Mouse (Mus musculus) kidney, postnatal 0 days (tissue): Measurements from ENCODE around the gene Cage1. TPM values are rescaled to one million over a fixed set of nuclear protein-coding genes. Genes with fewer than 3 reads are reported as not detected.

Experiments used
- ATAC-seq: fragments of 200-750 bp; cut with Nextera tagmentation; replicated peaks from 2 replicates; pipeline ENCODE4 v1.8.0; 2017; ENCODE audit warnings: low read depth, moderate number of reproducible peaks, moderate TSS enrichment, moderate library complexity; ENCODE audit not compliant: low FRiP score
- DNase-seq: peaks from one replicate; pipeline ENCODE4 v3.0.0-alpha.2; 2016; ENCODE audit warnings: low spot score
- H3K27ac ChIP-seq: fragments of 300-500 bp; sonication (generic); 2 replicates; pipeline ENCODE4 v1.5.1; 2014; ENCODE audit warnings: mild to moderate bottlenecking
- H3K27me3 ChIP-seq: fragments of 300-500 bp; sonication (generic); 2 replicates; pipeline ENCODE4 v1.6.1; 2014; ENCODE audit warnings: low read length, mixed read lengths; ENCODE audit not compliant: insufficient read depth
- H3K36me3 ChIP-seq: fragments of 300-500 bp; sonication (generic); 2 replicates; pipeline ENCODE4 v1.6.1; 2014; ENCODE audit warnings: low read length, mixed read lengths; ENCODE audit not compliant: insufficient read depth
- H3K4me1 ChIP-seq: fragments of 300-500 bp; sonication (generic); replicated peaks from 2 replicates; pipeline ENCODE4 v1.6.1; 2014; ENCODE audit warnings: antibody characterized with exemption, low read length, mixed read lengths; ENCODE audit not compliant: insufficient read depth
- H3K4me2 ChIP-seq: fragments of 300-500 bp; sonication (generic); 2 replicates; pipeline ENCODE4 v1.6.1; 2014; ENCODE audit warnings: mild to moderate bottlenecking, low read length, moderate library complexity, mixed read lengths
- H3K4me3 ChIP-seq: fragments of 300-500 bp; sonication (generic); replicated peaks from 2 replicates; pipeline ENCODE4 v1.5.1; 2014; ENCODE audit warnings: low read depth, low read length
- H3K9ac ChIP-seq: fragments of 300-500 bp; sonication (generic); 2 replicates; pipeline ENCODE4 v1.6.1; 2014; ENCODE audit warnings: low read depth, low read length
- H3K9me3 ChIP-seq: fragments of 300-500 bp; sonication (generic); replicated peaks from 2 replicates; pipeline ENCODE4 v1.6.1; 2016; ENCODE audit warnings: low read length, inconsistent platforms, mixed read lengths
- CTCF ChIP-seq: IDR thresholded peaks from 2 replicates; pipeline ENCODE4 v1.5.1; 2016; ENCODE audit warnings: antibody characterized with exemption, low read depth, mild to moderate bottlenecking, moderate library complexity
- WGBS: fragments of 180-500 bp; shearing (Covaris S2); extraction: QIAGEN DNeasy Blood & Tissue Kit; methylation state at CpG from one replicate; pipeline ENCODE4 v1.1.7; 2014; 5-methylcytosine and 5-hydroxymethylcytosine counted together
- polyA plus RNA-seq: library from polyadenylated mRNA; unstranded; fragments of >200 nt; fragmentation: Nextera tagmentation; extraction: Ambion mirVana; gene quantifications from 2 replicates; pipeline ENCODE4 v1.2.1, GENCODE M21; 2015

The Cage1 gene
- polyA plus RNA-seq, 1 experiment from 2014 or later = 2.0 TPM

GRCm38 (mm10) chr13:38015591-38015990 is 21.3 kb downstream of the Cage1 start:
- Histone ChIP-seq H3K9ac (no peak overlapping the region), H3K9me3 (no peaks in the 10 kb centered on the region), H3K27me3 (no peaks in the 10 kb centered on the region), H3K36me3 (no peaks in the 10 kb centered on the region), H3K4me2 (no peak overlapping the region), H3K27ac (no peak overlapping the region), H3K4me1 (no peaks in the 10 kb centered on the region), H3K4me3 (no peak overlapping the region)
- ATAC-seq (no peak), DNase-seq (no peak)
- no peak for TF ChIP-seq CTCF
- 93% methylated on average over 4 of the region's 4 CpGs for WGBS

- Histone ChIP-seq H3K27ac (no peak overlapping the region), H3K4me2 (no peak overlapping the region), H3K4me3 (no peak overlapping the region), H3K36me3 (no peaks in the 10 kb centered on the region), H3K9ac (no peak overlapping the region), H3K9me3 (no peaks in the 10 kb centered on the region), H3K4me1 (no peaks in the 10 kb centered on the region), H3K27me3 (no peaks in the 10 kb centered on the region)
- no peak for TF ChIP-seq CTCF
- no peak for DNase-seq
- 84% methylated on average over 5 of the region's 5 CpGs for WGBS
- ATAC-seq = no peak
These were observed 24.4 kb downstream of the Cage1 start for GRCm38 (mm10) chr13:38012436-38012835.

- DNase-seq (no peak), ATAC-seq (no peak)
- Histone ChIP-seq H3K36me3 (no peaks in the 10 kb centered on the region), H3K27ac (no peak overlapping the region), H3K9ac (no peak overlapping the region), H3K4me1 (no peaks in the 10 kb centered on the region), H3K4me3 (no peak overlapping the region), H3K9me3 (no peaks in the 10 kb centered on the region), H3K27me3 (no peaks in the 10 kb centered on the region), H3K4me2 (no peak overlapping the region)
- TF ChIP-seq CTCF = no peak
- 77% methylated on average over 5 of the region's 5 CpGs for WGBS
These were observed 26.4 kb downstream of the Cage1 start for GRCm38 (mm10) chr13:38010444-38010910.

GRCm38 (mm10) chr13:38009721-38010408 is 27.0 kb downstream of the Cage1 start:
- TF ChIP-seq CTCF = no peak
- H3K27me3 ChIP-seq = no peaks in the 10 kb centered on the region
- DNase-seq = peak; percentile 13
- H3K9me3 ChIP-seq = no peaks in the 10 kb centered on the region
- no peak overlapping the region for H3K27ac ChIP-seq
- ATAC-seq = no peak
- no peak overlapping the region for H3K4me3 ChIP-seq
- H3K36me3 ChIP-seq = no peaks in the 10 kb centered on the region
- no peak overlapping the region for H3K9ac ChIP-seq
- 63% methylated on average over 5 of the region's 5 CpGs for WGBS
- H3K4me2 ChIP-seq = no peak overlapping the region
- H3K4me1 ChIP-seq = no peaks in the 10 kb centered on the region

GRCm38 (mm10) chr13:38007972-38008371 is 28.9 kb downstream of the Cage1 start:
- no peaks in the 10 kb centered on the region for H3K36me3 ChIP-seq
- no peak for TF ChIP-seq CTCF
- no peak overlapping the region for H3K27ac ChIP-seq
- no peak overlapping the region for H3K4me2 ChIP-seq
- ATAC-seq (no peak), DNase-seq (no peak)
- no peaks in the 10 kb centered on the region for H3K4me1 ChIP-seq
- 88% methylated on average over 2 of the region's 2 CpGs for WGBS
- H3K9ac ChIP-seq = no peak overlapping the region
- H3K27me3 ChIP-seq = no peaks in the 10 kb centered on the region
- no peaks in the 10 kb centered on the region for H3K9me3 ChIP-seq
- no peak overlapping the region for H3K4me3 ChIP-seq

GRCm38 (mm10) chr13:38002461-38002860 is 34.4 kb downstream of the Cage1 start:
- no peak for ATAC-seq
- 32% methylated on average over 1 of the region's 1 CpGs for WGBS
- DNase-seq = no peak

GRCm38 (mm10) chr13:37999713-38000112 is 37.2 kb downstream of the Cage1 start:
- Histone ChIP-seq H3K4me3 (no peak overlapping the region), H3K4me1 (no peaks in the 10 kb centered on the region), H3K27ac (no peak overlapping the region), H3K9ac (no peak overlapping the region), H3K27me3 (no peaks in the 10 kb centered on the region), H3K36me3 (no peaks in the 10 kb centered on the region), H3K9me3 (no peaks in the 10 kb centered on the region), H3K4me2 (no peak overlapping the region)
- ATAC-seq = no peak
- 87% methylated on average over 3 of the region's 3 CpGs for WGBS
- no peak for DNase-seq
- TF ChIP-seq CTCF = no peak

More at GRCm38 (mm10) chr13:38002461-38002860, 34.4 kb downstream of the Cage1 start:
- H3K27me3 ChIP-seq = no peaks in the 10 kb centered on the region
- H3K4me2 ChIP-seq = no peak overlapping the region
- H3K4me1 ChIP-seq = no peaks in the 10 kb centered on the region
- no peaks in the 10 kb centered on the region for H3K36me3 ChIP-seq
- no peak overlapping the region for H3K9ac ChIP-seq
- H3K9me3 ChIP-seq = no peaks in the 10 kb centered on the region
- no peak overlapping the region for H3K27ac ChIP-seq
- TF ChIP-seq CTCF = peak; percentile 33
- H3K4me3 ChIP-seq = no peak overlapping the region
